Mouse (Mus musculus): Measurements from ENCODE around the gene Gpr61.

- no peak for TF ChIP-seq CTCF (IDR thresholded peaks at IDR 0.05)
- no peak for TF ChIP-seq POLR2A (IDR thresholded peaks at IDR 0.05; ENCODE audit: insufficient read depth, low read depth, low read length)
These were observed 42.4 kb upstream of the Gpr61 start for GRCm38 (mm10) chr3:108197066-108197497.
